Mouse (Mus musculus): Measurements from ENCODE around the gene Ush2a. TPM values are rescaled to one million over a fixed set of nuclear protein-coding genes. Genes with fewer than 3 reads are reported as not detected.

Ush2a gene
- polyA plus RNA-seq, 1 experiment, result 4.2 TPM

DNA sequence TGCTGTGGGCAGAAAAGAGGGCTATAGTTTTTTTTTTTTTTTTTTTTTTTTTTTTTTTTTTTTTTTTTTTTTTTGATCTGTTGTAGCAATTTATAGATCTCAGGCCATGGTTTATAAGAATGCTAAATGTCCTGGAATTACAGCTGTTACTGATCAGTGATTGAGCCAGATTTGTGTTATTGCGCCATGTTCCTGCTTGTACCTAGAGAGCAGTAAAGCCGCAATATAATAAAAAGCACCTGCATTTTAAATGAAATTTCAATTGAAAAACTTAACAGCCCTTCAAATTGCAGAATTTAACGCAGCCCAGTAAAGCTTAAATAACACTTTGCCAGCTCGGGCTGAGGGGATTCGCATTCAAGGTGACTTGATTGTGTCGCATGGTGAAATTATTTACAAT is 465.1 kb downstream of the Ush2a start:
- Histone ChIP-seq H3K27ac (ENCODE audit: control insufficient read depth, insufficient read depth, low read depth, low read length) (no peak overlapping the region), H3K27me3 (ENCODE audit: control insufficient read depth, insufficient read depth, low read length) (no peaks in the 10 kb centered on the region), H3K4me1 (ENCODE audit: control insufficient read depth, insufficient read depth, low read length) (no peaks in the 10 kb centered on the region), H3K4me3 (ENCODE audit: control insufficient read depth, low read depth, low read length) (no peak overlapping the region), H3K36me3 (ENCODE audit: control insufficient read depth, insufficient read depth, low read length) (no peaks in the 10 kb centered on the region)
- TF ChIP-seq POLR2A (IDR thresholded peaks at IDR 0.05; ENCODE audit: control insufficient read depth, low read depth, low read length) (no peak), CTCF (IDR thresholded peaks at IDR 0.05; ENCODE audit: control insufficient read depth, insufficient read depth, insufficient replicate concordance, low read depth, low read length) (no peak)

- TF ChIP-seq CTCF (IDR thresholded peaks at IDR 0.05; ENCODE audit: control insufficient read depth, insufficient read depth, insufficient replicate concordance, low read depth, low read length), result no peak
- TF ChIP-seq POLR2A (IDR thresholded peaks at IDR 0.05; ENCODE audit: control insufficient read depth, low read depth, low read length), result no peak
- Histone ChIP-seq H3K36me3 (ENCODE audit: control insufficient read depth, insufficient read depth, low read length) (no peaks in the 10 kb centered on the region), H3K27me3 (ENCODE audit: control insufficient read depth, insufficient read depth, low read length) (no peaks in the 10 kb centered on the region), H3K4me1 (ENCODE audit: control insufficient read depth, insufficient read depth, low read length) (no peaks in the 10 kb centered on the region), H3K27ac (ENCODE audit: control insufficient read depth, insufficient read depth, low read depth, low read length) (no peak overlapping the region), H3K4me3 (ENCODE audit: control insufficient read depth, low read depth, low read length) (no peak overlapping the region)
Observed at GRCm38 (mm10) chr1:188728625-188729024, 466.8 kb downstream of the Ush2a start.

GRCm38 (mm10) chr1:188729179-188729578 is 467.4 kb downstream of the Ush2a start:
- Histone ChIP-seq H3K4me1 (ENCODE audit: control insufficient read depth, insufficient read depth, low read length) (no peaks in the 10 kb centered on the region), H3K27ac (ENCODE audit: control insufficient read depth, insufficient read depth, low read depth, low read length) (no peak overlapping the region), H3K4me3 (ENCODE audit: control insufficient read depth, low read depth, low read length) (no peak overlapping the region), H3K36me3 (ENCODE audit: control insufficient read depth, insufficient read depth, low read length) (no peaks in the 10 kb centered on the region), H3K27me3 (ENCODE audit: control insufficient read depth, insufficient read depth, low read length) (no peaks in the 10 kb centered on the region)
- TF ChIP-seq POLR2A (IDR thresholded peaks at IDR 0.05; ENCODE audit: control insufficient read depth, low read depth, low read length) (no peak), CTCF (IDR thresholded peaks at IDR 0.05; ENCODE audit: control insufficient read depth, insufficient read depth, insufficient replicate concordance, low read depth, low read length) (no peak)

- TF ChIP-seq CTCF (IDR thresholded peaks at IDR 0.05; ENCODE audit: control insufficient read depth, insufficient read depth, insufficient replicate concordance, low read depth, low read length) (no peak), POLR2A (IDR thresholded peaks at IDR 0.05; ENCODE audit: control insufficient read depth, low read depth, low read length) (no peak)
- no peaks in the 10 kb centered on the region for H3K4me1 ChIP-seq (ENCODE audit: control insufficient read depth, insufficient read depth, low read length)
- H3K27ac ChIP-seq (ENCODE audit: control insufficient read depth, insufficient read depth, low read depth, low read length), result no peak overlapping the region
- no peaks in the 10 kb centered on the region for H3K36me3 ChIP-seq (ENCODE audit: control insufficient read depth, insufficient read depth, low read length)
- no peak overlapping the region for H3K4me3 ChIP-seq (ENCODE audit: control insufficient read depth, low read depth, low read length)
- no peaks in the 10 kb centered on the region for H3K27me3 ChIP-seq (ENCODE audit: control insufficient read depth, insufficient read depth, low read length)
Observed at GRCm38 (mm10) chr1:188734741-188735266, 473.0 kb downstream of the Ush2a start.

DNA sequence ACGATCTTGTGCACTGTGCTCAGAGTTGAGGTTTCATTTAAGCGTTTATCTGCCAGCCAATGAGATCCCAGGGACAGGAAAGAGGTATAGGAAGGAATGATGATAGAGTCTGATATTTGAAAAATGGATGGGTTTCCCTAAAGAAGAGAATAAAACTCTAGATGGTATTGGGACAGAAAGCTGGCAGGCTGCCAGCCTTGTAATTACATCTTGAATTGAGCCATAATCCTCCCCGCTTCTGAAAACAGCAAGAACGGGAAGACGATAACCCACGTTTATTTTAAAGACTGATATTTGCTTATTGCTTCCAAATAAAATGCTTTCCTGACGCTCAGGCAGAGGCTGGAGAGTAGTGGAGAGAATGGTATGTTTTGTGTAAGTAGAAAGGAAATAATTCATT is 481.1 kb downstream of the Ush2a start:
- H3K36me3 ChIP-seq (ENCODE audit: control insufficient read depth, insufficient read depth, low read length), result no peaks in the 10 kb centered on the region
- no peaks in the 10 kb centered on the region for H3K27me3 ChIP-seq (ENCODE audit: control insufficient read depth, insufficient read depth, low read length)
- no peaks in the 10 kb centered on the region for H3K4me1 ChIP-seq (ENCODE audit: control insufficient read depth, insufficient read depth, low read length)
- no peak overlapping the region for H3K4me3 ChIP-seq (ENCODE audit: control insufficient read depth, low read depth, low read length)
- H3K27ac ChIP-seq (ENCODE audit: control insufficient read depth, insufficient read depth, low read depth, low read length), result no peak overlapping the region
- TF ChIP-seq CTCF (IDR thresholded peaks at IDR 0.05; ENCODE audit: control insufficient read depth, insufficient read depth, insufficient replicate concordance, low read depth, low read length), result no peak
- no peak for TF ChIP-seq POLR2A (IDR thresholded peaks at IDR 0.05; ENCODE audit: control insufficient read depth, low read depth, low read length)

GRCm38 (mm10) chr1:188755031-188755430 is 493.2 kb downstream of the Ush2a start:
- Histone ChIP-seq H3K36me3 (ENCODE audit: control insufficient read depth, insufficient read depth, low read length) (no peaks in the 10 kb centered on the region), H3K27me3 (ENCODE audit: control insufficient read depth, insufficient read depth, low read length) (no peaks in the 10 kb centered on the region), H3K4me3 (ENCODE audit: control insufficient read depth, low read depth, low read length) (no peak overlapping the region), H3K4me1 (ENCODE audit: control insufficient read depth, insufficient read depth, low read length) (no peaks in the 10 kb centered on the region), H3K27ac (ENCODE audit: control insufficient read depth, insufficient read depth, low read depth, low read length) (no peak overlapping the region)
- no peak for TF ChIP-seq CTCF (IDR thresholded peaks at IDR 0.05; ENCODE audit: control insufficient read depth, insufficient read depth, insufficient replicate concordance, low read depth, low read length)
- TF ChIP-seq POLR2A (IDR thresholded peaks at IDR 0.05; ENCODE audit: control insufficient read depth, low read depth, low read length), result no peak

DNA sequence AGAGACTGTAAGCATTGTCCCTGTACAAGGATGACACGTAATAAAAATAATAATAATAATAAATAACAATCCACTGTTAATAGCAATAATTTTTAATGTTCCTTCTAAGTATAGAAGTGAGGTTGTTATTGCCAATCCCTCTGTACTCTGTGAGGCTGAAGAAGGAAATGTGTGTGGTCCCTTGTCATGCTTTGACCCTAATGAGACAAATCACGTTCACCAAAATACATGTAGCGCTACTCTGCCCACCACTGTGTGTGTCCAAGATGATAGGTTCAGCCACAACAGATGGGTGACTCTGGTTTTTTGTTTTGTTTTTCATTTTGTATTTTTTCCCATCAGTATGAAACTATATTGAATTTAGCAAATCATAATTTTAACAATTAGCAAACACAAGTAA is 498.7 kb downstream of the Ush2a start:
- Histone ChIP-seq H3K4me1 (ENCODE audit: control insufficient read depth, insufficient read depth, low read length) (no peaks in the 10 kb centered on the region), H3K36me3 (ENCODE audit: control insufficient read depth, insufficient read depth, low read length) (no peaks in the 10 kb centered on the region), H3K27me3 (ENCODE audit: control insufficient read depth, insufficient read depth, low read length) (no peaks in the 10 kb centered on the region)

DNA sequence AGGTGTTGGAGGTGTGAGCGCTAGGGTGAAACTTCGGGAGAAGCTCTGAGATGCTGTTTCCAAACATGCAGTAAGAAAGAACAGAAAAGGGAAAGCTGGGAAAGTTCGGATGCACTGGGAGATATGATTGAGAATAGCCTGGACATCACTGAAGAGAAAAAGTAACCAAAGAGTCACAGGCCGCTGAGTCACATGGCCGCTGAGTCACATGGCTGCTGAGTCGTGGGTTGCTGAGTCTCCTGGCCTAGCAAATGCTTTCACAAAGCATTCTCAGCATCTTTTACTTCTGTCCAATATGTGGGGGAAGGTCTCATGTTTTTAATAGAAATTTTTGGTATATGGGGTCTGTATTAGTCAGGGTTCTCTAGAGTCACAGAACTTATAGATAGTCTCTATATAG is 500.6 kb downstream of the Ush2a start:
- Histone ChIP-seq H3K27me3 (ENCODE audit: control insufficient read depth, insufficient read depth, low read length) (no peaks in the 10 kb centered on the region), H3K4me3 (ENCODE audit: control insufficient read depth, low read depth, low read length) (no peak overlapping the region), H3K4me1 (ENCODE audit: control insufficient read depth, insufficient read depth, low read length) (no peaks in the 10 kb centered on the region), H3K27ac (ENCODE audit: control insufficient read depth, insufficient read depth, low read depth, low read length) (no peak overlapping the region), H3K36me3 (ENCODE audit: control insufficient read depth, insufficient read depth, low read length) (no peaks in the 10 kb centered on the region)
- TF ChIP-seq POLR2A (IDR thresholded peaks at IDR 0.05; ENCODE audit: control insufficient read depth, low read depth, low read length) (no peak), CTCF (IDR thresholded peaks at IDR 0.05; ENCODE audit: control insufficient read depth, insufficient read depth, insufficient replicate concordance, low read depth, low read length) (no peak)

More for the DNA sequence above, 498.7 kb downstream of the Ush2a start:
- Histone ChIP-seq H3K27ac (ENCODE audit: control insufficient read depth, insufficient read depth, low read depth, low read length) (no peak overlapping the region), H3K4me3 (ENCODE audit: control insufficient read depth, low read depth, low read length) (no peak overlapping the region)
- TF ChIP-seq POLR2A (IDR thresholded peaks at IDR 0.05; ENCODE audit: control insufficient read depth, low read depth, low read length) (no peak), CTCF (IDR thresholded peaks at IDR 0.05; ENCODE audit: control insufficient read depth, insufficient read depth, insufficient replicate concordance, low read depth, low read length) (no peak)
